Mouse (Mus musculus) monocyte, adult 5-6 weeks (primary cell): ENCODE data around the gene Il21. TPM values are rescaled to one million over a fixed set of nuclear protein-coding genes. Genes with fewer than 3 reads are reported as not detected.

Experiments used
- ATAC-seq: fragments of 153-309, 156-312 bp; replicated peaks from 2 replicates; pipeline ENCODE4 v1.8.0; 2017; ENCODE audit warnings: mild to moderate bottlenecking; ENCODE audit not compliant: low TSS enrichment, insufficient number of reproducible peaks, severe bottlenecking, poor library complexity, low FRiP score
- total RNA-seq: library from RNA; stranded (forward); fragments of 200-1000, 200-491, 200-594 nt; gene quantifications from 3 replicates; pipeline ENCODE4 v1.2.3, GENCODE M21; 2017

Gene Il21
- 0.53 TPM in 1 of 3 replicates, not detected in the others for total RNA-seq

DNA sequence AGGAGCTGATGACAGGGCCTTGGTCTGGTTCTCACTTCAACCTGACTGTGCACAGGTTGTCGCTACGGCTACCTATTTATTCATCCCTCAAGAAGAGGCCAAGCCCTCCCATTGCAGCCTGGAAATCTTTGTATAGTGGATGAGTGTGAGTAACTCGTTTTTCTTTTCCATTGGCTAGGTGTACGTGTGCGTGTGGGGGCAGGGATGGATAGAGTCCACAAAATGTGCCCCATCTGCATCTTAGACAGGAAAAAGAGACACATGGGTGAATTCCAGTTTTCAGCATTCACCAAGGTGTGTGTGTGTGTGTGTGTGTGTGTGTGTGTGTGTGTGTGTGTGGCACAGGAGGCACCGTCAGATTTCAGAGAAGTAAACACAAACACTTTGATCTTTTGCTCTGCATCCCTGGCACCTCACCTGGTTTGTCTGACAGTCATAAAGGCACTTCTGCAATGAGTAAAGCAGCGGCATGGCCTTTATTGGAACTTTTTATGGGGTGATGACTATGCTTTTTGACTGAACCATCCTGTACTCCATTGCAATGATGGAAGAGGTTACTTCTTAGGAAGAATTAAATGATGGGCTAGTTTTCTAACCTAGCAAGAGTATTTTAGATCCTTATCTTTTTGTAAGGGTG is at the start of gene Il21:
Il21 (minus strand) TSS at position 51 of the 637 bp plus-strand sequence.
- ATAC-seq, result no peak

DNA sequence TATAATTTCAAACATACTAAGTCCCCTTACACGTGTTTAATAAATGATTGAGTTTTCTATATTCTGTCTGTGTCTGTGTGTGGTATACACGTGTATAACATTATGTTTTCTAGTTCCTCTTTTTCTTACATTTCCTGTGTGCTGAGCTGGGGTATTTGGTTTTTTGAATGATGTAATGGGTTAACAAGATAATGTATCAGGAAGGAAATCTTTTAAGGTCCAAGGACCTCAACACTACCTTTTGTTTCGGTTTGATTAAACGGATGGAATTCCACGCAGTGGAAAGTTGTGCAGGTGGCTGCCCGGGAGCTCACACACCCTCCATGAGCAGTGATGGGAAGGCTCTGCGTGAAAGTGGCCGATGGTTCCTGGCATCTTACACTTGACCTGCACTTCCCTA is 48.4 kb upstream of the Il21 start:
- ATAC-seq, result no peak; the same call in 1 of the 2 replicates

DNA sequence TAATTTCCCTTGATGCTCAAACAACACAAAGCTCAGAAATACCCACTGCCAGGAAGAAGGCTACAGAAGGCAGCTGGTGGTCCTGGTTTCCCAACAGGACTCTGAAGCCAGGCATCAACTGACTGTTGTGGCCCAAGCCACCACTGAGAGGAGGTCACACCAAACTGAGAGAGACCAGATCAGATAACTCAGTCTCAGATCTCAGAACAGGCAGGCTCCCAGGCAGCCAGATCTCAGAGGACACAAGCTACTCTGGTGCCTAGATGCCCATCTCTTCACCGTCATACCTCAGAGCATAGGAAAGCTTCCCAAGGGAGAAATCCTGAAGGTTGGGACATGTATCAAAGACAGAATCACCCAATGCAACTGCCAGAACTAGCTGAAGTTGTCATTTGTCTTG is 47.8 kb upstream of the Il21 start:
- ATAC-seq, result no peak

DNA sequence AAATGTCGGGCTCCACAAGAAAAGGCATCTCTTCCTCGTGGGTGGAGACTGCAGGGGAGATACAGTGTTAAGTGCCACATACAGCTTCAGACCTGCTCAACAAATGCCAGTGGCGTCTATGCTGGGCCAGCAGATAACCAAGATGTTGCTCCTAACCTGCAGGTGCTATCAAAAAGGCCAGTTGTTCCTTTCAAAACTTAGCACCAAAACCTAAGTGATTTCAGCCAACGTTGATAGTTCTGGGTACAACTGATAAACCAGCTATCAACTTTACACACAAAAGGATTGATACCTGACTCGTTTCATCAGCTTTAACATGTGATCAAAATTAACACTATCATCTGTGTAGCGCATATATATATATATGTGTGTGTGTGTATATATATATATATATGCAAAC is 42.2 kb upstream of the Il21 start:
- ATAC-seq, result no peak

DNA sequence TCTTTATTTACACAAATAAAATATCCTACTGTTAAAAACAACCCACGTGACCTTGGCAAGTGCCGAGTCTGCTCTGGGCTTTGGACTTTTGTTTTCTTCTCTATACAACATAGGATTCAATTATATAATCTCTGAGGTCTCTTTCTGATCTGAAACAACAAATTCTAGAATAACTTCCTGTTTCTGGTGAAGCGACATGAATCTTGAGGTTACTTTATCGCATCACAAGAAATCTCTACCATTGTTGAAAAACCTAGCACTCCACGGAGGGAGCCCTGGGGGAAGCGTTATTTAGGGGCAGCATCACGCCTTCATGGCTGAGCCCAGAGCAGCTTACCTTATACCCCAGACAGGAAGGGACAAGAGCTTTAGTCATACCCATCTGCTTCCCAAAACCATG is 40.7 kb upstream of the Il21 start:
- ATAC-seq, result no peak

DNA sequence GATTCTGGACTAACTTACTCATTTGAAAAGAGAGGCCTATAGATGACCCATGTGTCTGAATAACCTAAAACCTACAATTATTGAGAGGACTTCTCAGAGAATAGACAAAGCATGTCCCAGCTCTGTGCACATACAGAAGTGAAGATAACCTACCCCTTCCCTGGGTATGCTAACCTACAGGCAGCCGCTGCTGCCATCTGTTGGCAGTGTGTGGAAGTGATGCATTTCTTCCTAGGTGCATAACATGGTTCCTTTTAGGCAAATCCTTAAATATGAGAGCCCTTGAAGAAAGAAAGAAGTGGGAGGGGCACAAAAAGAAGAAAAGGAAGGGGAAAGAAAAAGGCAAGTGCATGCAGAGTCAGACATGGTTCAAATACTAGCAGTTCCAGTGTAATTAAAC is 38.8 kb upstream of the Il21 start:
- 0 out of 2 replicates have a peak, but pooled peaks have one; percentile 63 for ATAC-seq

DNA sequence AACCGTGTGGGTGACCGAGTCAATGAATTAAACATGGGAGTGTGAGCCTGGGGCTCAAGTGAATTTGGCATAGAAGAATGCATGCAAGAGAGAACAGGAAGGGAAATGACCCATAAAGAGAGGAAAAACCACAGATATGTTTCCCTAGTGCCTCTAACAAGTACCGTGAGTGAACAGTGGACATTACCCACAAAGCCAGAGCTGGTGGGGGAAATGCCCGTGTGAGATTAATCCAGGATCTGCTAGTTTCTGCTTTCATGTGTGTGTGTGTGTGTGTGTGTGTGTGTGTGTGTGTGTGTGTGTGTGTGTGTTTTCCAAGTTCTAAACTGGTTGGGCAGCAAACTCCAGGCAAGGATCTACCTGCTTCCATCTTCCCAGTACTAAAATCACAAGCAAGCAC is 37.5 kb upstream of the Il21 start:
- no peak for ATAC-seq

DNA sequence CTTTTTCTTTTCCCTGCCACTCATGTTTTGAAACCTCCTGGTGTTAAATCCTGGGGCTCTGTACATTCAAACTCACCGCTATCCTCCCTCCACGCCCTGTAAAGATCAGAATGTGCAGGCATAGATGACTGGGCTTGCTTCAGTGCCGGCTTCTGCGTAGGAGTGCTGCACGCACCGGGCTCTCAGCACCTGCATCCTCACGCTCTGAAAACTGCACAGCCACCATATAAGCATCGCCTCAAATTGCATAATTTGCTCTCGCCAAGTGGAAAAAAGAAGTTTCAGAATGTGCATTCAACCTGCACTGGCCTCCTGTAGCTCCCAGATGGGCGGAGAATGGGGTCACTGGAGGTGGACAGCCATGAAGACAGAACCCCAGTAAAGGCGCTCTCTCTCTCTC is 35.9 kb upstream of the Il21 start:
- ATAC-seq, result no peak

DNA sequence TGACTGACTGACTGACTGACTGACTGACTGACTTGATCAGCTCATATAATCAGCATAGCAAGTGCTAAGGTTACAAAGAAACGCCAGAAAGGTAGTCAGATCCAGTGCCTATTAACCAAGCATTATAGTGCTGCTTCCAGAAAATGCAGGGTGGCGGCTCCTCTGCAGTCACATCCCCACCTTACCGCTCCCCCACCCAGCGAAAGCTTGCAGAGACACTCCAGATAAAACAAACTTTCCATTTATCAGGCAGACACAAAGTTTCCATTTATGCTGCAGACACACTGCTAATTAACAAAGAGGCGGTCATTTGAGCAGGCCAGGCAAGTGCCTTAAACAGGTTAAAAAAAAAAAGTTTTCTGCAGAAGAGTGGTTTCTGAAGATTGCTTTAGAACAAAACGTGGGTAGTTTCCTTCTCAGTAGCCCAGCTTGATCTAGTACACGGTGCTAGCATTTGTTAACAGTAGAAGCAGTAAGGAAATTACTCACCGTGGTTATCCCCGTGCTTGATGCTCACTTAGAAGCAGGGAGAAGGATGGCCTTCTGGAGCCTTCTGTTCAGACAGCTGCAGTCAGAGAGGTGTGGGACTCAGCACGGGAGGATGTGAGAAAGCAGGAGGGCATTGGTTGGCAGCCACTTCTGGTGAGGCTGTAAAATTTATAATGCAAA is 27.0 kb upstream of the Il21 start:
- ATAC-seq, result no peak

DNA sequence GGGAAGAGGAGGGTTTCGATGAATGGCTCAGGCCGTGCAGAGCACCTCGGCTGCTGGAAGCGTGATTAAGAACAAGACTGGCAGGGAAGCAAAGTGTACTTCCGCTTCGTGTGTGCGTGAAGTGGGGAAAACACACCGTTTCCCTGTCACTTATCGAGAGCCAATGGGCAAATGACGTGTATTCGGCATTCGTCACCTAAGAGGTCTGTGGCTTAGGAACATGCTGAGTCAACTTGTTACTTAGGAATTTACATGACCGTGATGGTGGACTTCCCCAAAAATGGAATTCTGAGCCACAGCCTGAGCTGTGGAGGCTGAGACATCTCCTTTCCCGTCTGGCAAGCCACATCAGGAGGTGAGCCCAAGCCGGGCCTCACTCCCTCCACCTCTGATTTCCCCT is 25.3 kb upstream of the Il21 start:
- ATAC-seq, result no peak

DNA sequence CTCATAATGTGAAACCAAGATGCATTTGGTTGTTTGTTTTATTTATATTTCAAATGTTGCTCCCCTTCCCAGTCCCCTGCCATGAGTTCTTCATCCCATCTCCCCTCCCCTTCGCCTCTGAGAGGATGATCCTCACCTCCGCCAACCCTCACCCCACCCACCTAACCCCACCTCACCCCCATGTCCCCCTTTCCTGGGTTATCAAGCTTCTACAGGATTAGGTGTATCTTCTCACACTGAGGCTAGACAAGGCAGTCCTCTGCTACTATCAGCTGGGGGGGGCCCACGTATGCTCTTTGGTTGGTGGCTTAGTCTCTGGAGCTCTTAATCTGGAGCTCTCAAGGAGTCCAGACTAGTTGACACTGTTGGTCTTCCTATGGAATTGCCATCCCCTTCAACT is 18.5 kb upstream of the Il21 start:
- ATAC-seq, result no peak

DNA sequence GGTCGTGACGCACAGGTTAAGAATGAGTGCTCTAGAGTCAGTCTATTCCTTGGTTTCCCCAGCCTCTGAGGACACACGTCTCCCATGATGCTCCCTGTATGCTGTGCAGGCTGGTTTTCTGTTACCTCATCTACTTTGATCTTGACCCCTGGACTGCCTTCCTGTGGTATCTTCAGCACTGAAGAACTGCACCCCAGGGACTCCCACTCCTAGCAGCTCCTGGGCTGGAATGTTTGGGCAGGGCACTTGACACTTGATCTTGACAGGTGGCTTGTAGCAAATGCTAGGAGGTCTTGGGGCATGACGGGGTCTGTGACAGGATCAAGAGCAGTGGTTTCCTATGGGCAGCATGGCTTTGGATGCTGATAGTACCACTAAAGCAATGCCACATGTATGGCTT is 2.6 kb upstream of the Il21 start:
- no peak for ATAC-seq

DNA sequence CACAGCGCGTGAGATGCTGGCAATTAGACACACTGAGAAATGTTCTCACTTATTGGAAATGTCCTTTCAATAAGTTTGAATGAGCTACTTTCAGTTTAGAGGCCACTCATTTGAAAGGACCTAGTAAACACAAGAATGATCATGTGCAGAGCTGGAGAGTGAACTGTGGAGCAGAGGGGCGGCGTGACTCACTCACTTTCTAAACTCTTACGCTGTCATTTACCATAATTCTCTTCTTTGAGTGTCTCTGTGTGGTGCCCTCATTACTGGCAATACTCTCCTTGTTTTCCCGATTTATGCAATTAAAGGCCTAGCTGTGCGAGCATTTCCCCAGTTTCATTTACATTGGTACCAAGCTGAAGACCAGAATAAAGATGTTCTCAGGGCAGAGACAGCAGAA is 1.3 kb downstream of the Il21 start:
- no peak for ATAC-seq

DNA sequence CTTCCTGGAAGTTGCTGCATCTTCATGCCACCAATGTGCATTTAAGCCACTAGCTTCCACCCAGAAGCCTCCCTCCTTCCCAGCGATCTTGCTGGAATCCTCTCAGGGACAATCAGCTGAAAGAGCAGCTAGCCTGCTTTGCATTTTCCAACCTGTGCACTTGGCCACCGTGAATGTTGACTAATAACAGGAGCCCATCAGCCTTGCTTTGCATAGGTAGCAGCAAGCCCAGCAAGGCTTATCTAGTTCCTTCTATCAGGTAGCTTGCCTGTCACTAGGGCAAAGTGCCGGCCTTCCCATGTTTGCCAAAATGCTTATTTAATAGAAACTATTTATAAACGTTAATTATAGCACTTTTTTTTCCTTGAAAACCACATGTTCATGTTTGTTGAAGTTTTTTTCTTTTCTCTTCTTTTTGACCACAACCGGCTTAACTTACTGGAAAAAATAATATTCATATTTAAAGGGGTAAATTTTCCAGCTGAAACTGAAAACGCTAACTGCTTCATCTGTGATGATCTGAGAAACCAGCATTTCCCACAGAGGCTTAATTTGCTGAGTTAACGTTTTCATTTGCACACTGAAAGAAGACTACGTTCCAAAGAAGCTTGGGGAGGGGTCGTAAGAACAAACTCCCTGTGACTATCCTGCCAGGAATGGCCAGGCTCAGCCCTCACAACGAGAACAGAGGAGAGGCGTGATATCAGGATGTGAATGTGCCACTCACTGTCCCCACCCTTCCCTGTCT is 3.2 kb downstream of the Il21 start:
- ATAC-seq, result no peak

DNA sequence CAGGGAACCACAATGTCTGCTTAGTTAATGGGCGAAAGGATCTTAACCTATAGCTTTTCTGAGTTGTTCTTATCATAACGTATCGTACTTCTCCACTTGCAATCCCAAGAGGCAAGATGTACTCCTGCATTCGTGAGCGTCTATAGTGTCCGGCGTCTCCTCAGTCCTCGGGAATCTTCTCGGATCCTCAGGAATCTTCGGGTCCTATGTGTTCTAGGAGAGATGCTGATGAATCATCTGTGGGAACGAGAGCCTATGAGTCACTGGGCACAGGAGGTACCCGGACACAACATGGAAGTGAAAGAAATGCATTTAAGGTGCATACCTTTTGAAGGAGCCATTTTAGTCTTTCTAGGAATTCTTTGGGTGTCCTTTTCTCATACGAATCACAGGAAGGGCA is 7.3 kb downstream of the Il21 start:
- no peak for ATAC-seq

DNA sequence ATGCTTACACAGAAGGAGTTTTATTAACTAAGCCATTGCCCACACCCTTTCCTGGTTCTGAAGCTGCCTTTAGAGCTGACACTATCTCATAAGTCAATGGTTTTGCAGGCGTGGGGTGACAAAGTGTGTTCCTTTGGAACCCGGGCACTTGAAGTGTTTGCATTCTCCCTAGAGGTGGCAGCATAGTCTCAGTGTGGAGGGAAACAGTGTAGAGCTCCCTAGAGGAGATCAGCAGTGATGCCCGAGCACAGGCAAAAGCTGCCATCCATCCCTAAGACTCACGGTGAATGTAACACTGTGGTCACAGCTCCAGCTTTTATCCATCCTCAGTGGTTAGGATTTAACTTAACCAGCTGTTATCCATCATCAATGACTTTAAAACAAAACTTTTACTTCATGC is 13.4 kb downstream of the Il21 start:
- ATAC-seq, result no peak

DNA sequence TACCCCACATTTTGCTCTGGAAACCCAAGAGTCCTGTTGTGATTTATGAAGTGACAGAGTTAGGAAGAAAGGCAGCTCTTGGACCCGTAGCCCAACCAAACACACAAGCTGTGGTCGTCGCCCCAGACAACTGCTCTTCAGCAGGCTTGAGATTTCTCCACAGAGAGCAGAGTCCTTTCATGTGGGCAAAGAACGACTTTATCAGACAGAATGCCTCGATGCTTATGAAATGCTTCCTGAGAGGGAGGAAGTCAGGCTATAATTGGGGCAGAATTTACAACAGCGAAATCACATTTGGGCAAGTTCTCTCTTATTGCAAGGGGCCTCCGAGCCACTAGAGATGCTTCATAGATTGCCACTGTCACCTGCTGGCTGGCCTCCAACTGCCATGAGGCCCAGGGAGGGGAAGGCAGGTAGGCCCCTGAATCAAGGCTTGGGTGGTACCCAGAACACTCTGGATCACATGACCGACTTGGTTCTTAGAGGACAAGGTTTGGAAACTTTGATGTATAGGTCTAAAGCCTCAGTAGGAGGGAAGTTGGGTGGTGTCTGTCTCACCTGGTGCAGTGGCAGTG is 27.1 kb downstream of the Il21 start:
- ATAC-seq, result no peak

DNA sequence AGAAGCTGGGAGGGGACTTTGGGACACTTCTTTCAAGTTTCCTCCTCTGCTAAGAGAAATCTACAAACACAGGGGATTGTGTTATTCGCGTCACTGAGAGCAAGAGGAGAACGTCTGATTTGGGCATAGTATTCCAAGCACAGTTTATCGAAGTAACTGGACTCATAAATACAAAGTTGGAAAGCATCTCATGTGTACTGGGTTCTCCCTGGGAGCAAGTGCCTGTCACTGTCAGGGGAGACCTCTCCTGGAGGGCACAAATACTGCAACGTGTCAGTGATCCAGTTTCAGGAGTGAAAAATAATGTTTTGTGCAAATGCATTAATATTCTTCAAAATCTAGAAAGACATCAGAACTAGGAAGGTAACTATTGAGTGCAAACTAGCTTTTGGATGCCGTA is 27.9 kb downstream of the Il21 start:
- ATAC-seq, result no peak

DNA sequence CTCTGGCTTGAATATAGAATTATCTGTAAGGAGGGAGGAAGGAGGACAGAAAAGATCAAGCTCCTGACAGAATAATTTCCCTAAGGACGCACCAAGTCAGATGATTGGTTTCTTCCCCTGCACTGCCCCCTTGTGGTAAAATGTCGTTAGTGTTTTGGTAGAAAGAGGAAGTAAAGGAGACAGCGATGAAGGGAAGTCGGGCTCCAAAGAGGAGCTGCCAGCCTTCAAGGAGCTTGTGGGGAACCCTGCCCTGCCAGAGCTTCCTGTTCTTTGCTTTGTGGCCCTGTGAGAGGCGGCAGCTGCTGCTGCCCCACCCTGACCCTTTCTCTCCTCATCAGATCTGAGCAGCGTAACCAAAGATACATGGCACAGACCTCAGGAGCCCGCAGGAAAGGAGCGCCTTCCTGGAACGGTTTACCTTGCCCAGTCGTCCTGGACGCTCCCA is 28.4 kb downstream of the Il21 start:
- ATAC-seq, result peak; percentile 95

DNA sequence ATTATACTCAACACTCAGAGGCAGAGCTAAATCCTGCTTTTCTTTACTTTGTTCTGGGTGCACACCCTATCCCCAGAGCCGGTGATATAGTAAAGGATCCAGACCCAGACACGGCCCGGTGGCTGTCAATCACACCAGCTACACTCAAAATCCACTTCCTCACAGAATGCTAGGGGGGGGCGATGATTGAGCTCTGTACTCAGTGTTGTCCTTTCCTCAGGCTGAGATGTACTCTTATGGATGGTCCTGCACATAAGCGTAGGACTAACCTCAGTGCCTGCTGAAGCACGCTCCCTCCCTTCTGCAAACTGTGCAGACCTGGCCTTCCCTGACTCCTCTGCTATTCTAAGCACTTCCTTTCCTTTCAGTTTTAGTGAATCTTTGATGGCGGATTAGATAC is 29.6 kb downstream of the Il21 start:
- no peak for ATAC-seq
